Mouse (Mus musculus) kidney, adult 2 months (tissue): ENCODE measurements around the gene Eif4e2.

ENCODE experiments used
- CTCF ChIP-seq: fragments of 200-500 bp; conservative IDR thresholded peaks from 2 replicates; pipeline ENCODE4 v1.5.1; 2011; ENCODE audit warnings: low read depth, mild to moderate bottlenecking, control low read depth, low read length, moderate library complexity, mixed read lengths; ENCODE audit not compliant: insufficient read depth, insufficient read length
- POLR2A ChIP-seq: fragments of 200-500 bp; IDR thresholded peaks from one replicate; pipeline ENCODE4 v1.6.1; 2011; ENCODE audit warnings: low read depth, low read length, control low read depth

DNA sequence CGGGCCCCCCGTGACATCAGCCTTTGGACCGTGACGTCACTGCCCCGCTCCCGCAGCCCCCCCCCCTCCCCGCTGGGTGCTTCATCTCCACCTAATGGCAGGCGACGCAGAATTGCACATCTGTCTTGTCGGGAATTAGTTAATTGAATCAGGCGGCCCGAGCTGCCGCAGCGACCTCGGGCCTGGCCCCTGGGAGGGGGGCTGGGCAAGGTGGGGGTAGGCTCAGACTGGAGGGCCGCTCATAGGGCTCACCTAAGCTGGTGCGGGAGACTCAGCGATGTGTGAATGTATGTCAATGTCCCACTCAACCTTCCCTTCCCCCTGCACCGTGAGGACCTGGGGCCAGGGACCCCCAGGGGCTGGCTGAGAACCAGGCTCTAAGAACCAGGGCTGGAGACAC lies 43.3 kb upstream of the Eif4e2 start:
- no peak for TF ChIP-seq CTCF
- no peak for TF ChIP-seq POLR2A
